Mouse (Mus musculus) left cerebral cortex, postnatal 36 days (tissue): ENCODE results near the gene Apc2. TPM values are rescaled to one million over a fixed set of nuclear protein-coding genes. Genes with fewer than 3 reads are reported as not detected.

ENCODE experiments used
- DNase-seq, 2 experiments: peaks; one replicate each; pipeline ENCODE4 v3.0.0; 2021 to 2022; ENCODE audit warnings: low spot score in 2 of 2, mixed read lengths in 1 of 2
- intact Hi-C: fragments of 180-260 bp; cut with DNase I; formaldehyde crosslinking; loops from one replicate; pipeline ENCODE4 v1.15.1; 2025
- total RNA-seq, 2 experiments: library from RNA; stranded (reverse); gene quantifications; 2 replicates each; pipeline ENCODE4 v1.2.3; 2021

Gene Apc2
- total RNA-seq, 2 experiments from 2014 or later, result 105 to 116 TPM

- peak in 1 of 2 experiments; percentile 17 for DNase-seq
- intact Hi-C loops, result no loop called here
Observed at GRCm38 (mm10) chr10:80313627-80314201, 17.9 kb downstream of the Apc2 start.

GRCm38 (mm10) chr10:80314494-80315001 is 18.8 kb downstream of the Apc2 start:
- DNase-seq, result no peak

GRCm38 (mm10) chr10:80315315-80315714 is 19.5 kb downstream of the Apc2 start:
- peak in 1 of 2 experiments; percentile 18 for DNase-seq
- intact Hi-C loops, result no loop called here

More at GRCm38 (mm10) chr10:80314494-80315001, 18.8 kb downstream of the Apc2 start:
- intact Hi-C loops, result no loop called here

GRCm38 (mm10) chr10:80316359-80316781 is 20.6 kb downstream of the Apc2 start:
- peak in 1 of 2 experiments; percentile 23 for DNase-seq

GRCm38 (mm10) chr10:80317011-80317410 is 21.2 kb downstream of the Apc2 start:
- intact Hi-C loops, result no loop called here
- DNase-seq, result no peak

More at GRCm38 (mm10) chr10:80316359-80316781, 20.6 kb downstream of the Apc2 start:
- intact Hi-C loops, result no loop called here

- peak; percentile 93 for DNase-seq
- intact Hi-C loops, result no loop called here
Observed at GRCm38 (mm10) chr10:80320340-80320760, 24.6 kb downstream of the Apc2 start, which contains the start of gene 2310011J03Rik. Gene 2310011J03Rik (minus strand): TSS chr10:80320537.

GRCm38 (mm10) chr10:80321014-80321669 is 25.4 kb downstream of the Apc2 start:
- intact Hi-C loops, result no loop called here
- DNase-seq, result no peak

- no peak for DNase-seq
Observed at GRCm38 (mm10) chr10:80321670-80322581, 26.1 kb downstream of the Apc2 start.

GRCm38 (mm10) chr10:80322811-80323211 is 27.0 kb downstream of the Apc2 start:
- DNase-seq, result no peak
- intact Hi-C loops, result no loop called here

More at GRCm38 (mm10) chr10:80321670-80322581, 26.1 kb downstream of the Apc2 start:
- intact Hi-C loops, result no loop called here

- intact Hi-C loops, result no loop called here
- no peak for DNase-seq
Observed at GRCm38 (mm10) chr10:80323261-80324119, 27.7 kb downstream of the Apc2 start.

- DNase-seq, result no peak
- intact Hi-C loops, result no loop called here
Observed at GRCm38 (mm10) chr10:80324120-80325037, 28.6 kb downstream of the Apc2 start.

- no peak for DNase-seq
- intact Hi-C loops, result no loop called here
Observed at GRCm38 (mm10) chr10:80325045-80325444, 29.3 kb downstream of the Apc2 start.

GRCm38 (mm10) chr10:80329273-80330081 is 33.7 kb downstream of the Apc2 start, which contains the start of the genes Pcsk4 and Reep6:
Gene Pcsk4 (minus strand): TSS chr10:80329498.
Gene Reep6 (plus strand): TSS chr10:80329953.
- DNase-seq, result peak; percentile 92 to 94
- intact Hi-C loops, result no loop called here

- DNase-seq, result no peak
Observed at GRCm38 (mm10) chr10:80330084-80330483, 34.3 kb downstream of the Apc2 start.

GRCm38 (mm10) chr10:80330888-80331287 is 35.1 kb downstream of the Apc2 start:
- intact Hi-C loops, result no loop called here
- DNase-seq, result no peak

More at GRCm38 (mm10) chr10:80330084-80330483, 34.3 kb downstream of the Apc2 start:
- intact Hi-C loops, result no loop called here

GRCm38 (mm10) chr10:80331636-80332524 is 36.1 kb downstream of the Apc2 start:
- no peak for DNase-seq
- intact Hi-C loops, result no loop called here
